ENCODE assay signal across 33 mouse cellular contexts in the genomic region with DNA sequence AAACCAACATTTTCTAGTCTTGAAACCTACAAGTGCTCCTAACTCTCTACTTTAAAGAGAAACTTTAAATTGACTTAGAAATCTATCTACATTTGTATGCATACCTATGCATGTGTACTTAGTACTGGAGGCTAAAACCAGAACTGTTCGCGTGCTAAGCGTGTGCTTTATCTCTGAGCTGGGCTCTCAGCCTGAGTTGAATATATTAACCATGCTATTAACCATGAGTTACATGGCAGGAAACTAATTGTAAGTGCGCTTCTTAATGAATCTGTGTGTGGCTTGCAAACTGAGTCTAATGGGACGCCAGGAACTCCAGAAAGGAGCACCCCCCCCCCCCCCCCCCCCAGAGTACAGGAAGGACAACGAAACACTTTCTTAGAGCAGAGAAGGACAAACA. TPM values are rescaled to one million over a fixed set of nuclear protein-coding genes. Genes with fewer than 3 reads are reported as not detected.
DNase-seq lines count a peak whose midpoint lies in the region; ATAC-seq and TF ChIP-seq lines count a peak whose summit lies in the region.
"Had no signal": no experiment of that assay in that cellular context is flagged by ENCODE, and none has a peak within 500 bp of the region (broad histone marks: within the 10 kb centered on the region; RNA-seq: fewer than 3 reads in every experiment).

No protein-coding gene starts in this region.

- peak; percentile 46 for DNase-seq in forebrain, embryonic 14.5 days (ENCODE audit: low spot score)
- no peak for DNase-seq in forebrain, postnatal 0 days
- peak; percentile 53 for DNase-seq in brain, embryonic 14.5 days (ENCODE audit: low read depth)
- no peak for DNase-seq in embryonic facial prominence, embryonic 14.5 days (ENCODE audit: low spot score)
- DNase-seq in cerebellum, postnatal 25 days = no peak
- DNase-seq: adrenal gland, adult 8-10 months; adrenal gland, postnatal 25 days; cerebellum, adult 18-20 months; cerebellum, adult 9-10 months; cerebellum, postnatal 14 days; gastrocnemius, adult 2 months; gastrocnemius, postnatal 14 days; heart, adult 11 months; heart, postnatal 10 days; heart, postnatal 4 days; kidney, adult 18-20 months; kidney, adult 9 months had no signal

- WGBS in forebrain, embryonic 14.5 days = 37% methylated on average over 5 of the region's 6 CpGs
- 38% methylated on average over 6 of the region's 6 CpGs for WGBS in forebrain, postnatal 0 days
- WGBS in embryonic facial prominence, embryonic 14.5 days = 75% methylated on average over 6 of the region's 6 CpGs
- 66% methylated on average over 6 of the region's 6 CpGs for WGBS in limb, embryonic 12.5 days

- H3K27ac ChIP-seq in forebrain, embryonic 14.5 days (ENCODE audit: low read depth, low read length) = no peak overlapping the region
- H3K27ac ChIP-seq in forebrain, postnatal 0 days (ENCODE audit: low read depth, low read length) = no peak overlapping the region
- H3K27ac ChIP-seq in embryonic facial prominence, embryonic 14.5 days (replicated peaks; ENCODE audit: low read depth, low read length) = peak overlapping the region; percentile 24; the same call in 1 of the 2 replicates
- peak overlapping the region; percentile 64; the same call in 1 of the 2 replicates for H3K27ac ChIP-seq in limb, embryonic 12.5 days
- H3K27ac ChIP-seq: gastrocnemius, adult 2 months; heart, embryonic 15.5 days; hindbrain, embryonic 14.5 days; hindbrain, postnatal 0 days had no signal

- peak; percentile 66 for ATAC-seq in forebrain, embryonic 14.5 days
- no peak for ATAC-seq in forebrain, postnatal 0 days
- no peak for ATAC-seq in embryonic facial prominence, embryonic 14.5 days (ENCODE audit: low read depth)
- no peak for ATAC-seq in limb, embryonic 12.5 days (ENCODE audit: insufficient number of reproducible peaks, insufficient read depth, low FRiP score, low TSS enrichment, low read depth)
- ATAC-seq: CD4-positive, CD25-positive, alpha-beta regulatory T cell, adult 4 months; hindbrain, postnatal 0 days; inflammation-experienced regulatory T-cells, adult 6 months; intestine, embryonic 16.5 days had no signal

- no peaks in the 10 kb centered on the region for H3K9me3 ChIP-seq in forebrain, embryonic 14.5 days (replicated peaks; ENCODE audit: control insufficient read depth, low read length)
- no peaks in the 10 kb centered on the region for H3K9me3 ChIP-seq in forebrain, postnatal 0 days (ENCODE audit: low read length)
- no peaks in the 10 kb centered on the region for H3K9me3 ChIP-seq in embryonic facial prominence, embryonic 14.5 days (ENCODE audit: control insufficient read depth, low read length)
- H3K9me3 ChIP-seq in limb, embryonic 12.5 days = no peaks in the 10 kb centered on the region
- H3K9me3 ChIP-seq: heart, embryonic 12.5 days; heart, embryonic 15.5 days had no signal

- no peak overlapping the region for H3K4me3 ChIP-seq in forebrain, embryonic 14.5 days (ENCODE audit: low read depth, low read length)
- no peak overlapping the region for H3K4me3 ChIP-seq in forebrain, postnatal 0 days (ENCODE audit: low read depth, low read length)
- H3K4me3 ChIP-seq in embryonic facial prominence, embryonic 14.5 days (ENCODE audit: low read depth, low read length) = no peak overlapping the region
- H3K4me3 ChIP-seq in limb, embryonic 12.5 days (replicated peaks) = no peak overlapping the region
- H3K4me3 ChIP-seq: erythroblast, embryonic 14.5 days; gastrocnemius, adult 2 months; heart, embryonic 12.5 days; heart, embryonic 15.5 days had no signal

- H3K4me2 ChIP-seq in forebrain, embryonic 14.5 days (ENCODE audit: low read length) = no peak overlapping the region
- H3K4me2 ChIP-seq in forebrain, postnatal 0 days (ENCODE audit: low read depth) = no peak overlapping the region
- no peak overlapping the region for H3K4me2 ChIP-seq in embryonic facial prominence, embryonic 14.5 days (ENCODE audit: low read depth, low read length)
- no peak overlapping the region for H3K4me2 ChIP-seq in limb, embryonic 12.5 days
- H3K4me2 ChIP-seq: heart, embryonic 12.5 days; heart, embryonic 15.5 days; hindbrain, embryonic 14.5 days had no signal

- TF ChIP-seq POLR2A in brain, embryonic 14.5 days (IDR thresholded peaks at IDR 0.05; ENCODE audit: borderline replicate concordance, extremely low read depth, insufficient read depth, insufficient read length, poor library complexity, severe bottlenecking) = no peak

- no peak for TF ChIP-seq CTCF in forebrain, postnatal 0 days (IDR thresholded peaks at IDR 0.05; ENCODE audit: low read depth)
- no peak for TF ChIP-seq CTCF in brain, embryonic 14.5 days (IDR thresholded peaks at IDR 0.05; ENCODE audit: borderline replicate concordance, extremely low read depth, insufficient read depth, insufficient read length)

- no peaks in the 10 kb centered on the region for H3K36me3 ChIP-seq in forebrain, embryonic 14.5 days (ENCODE audit: control insufficient read depth, insufficient read depth, low read length)
- H3K36me3 ChIP-seq in forebrain, postnatal 0 days (ENCODE audit: insufficient read depth) = no peaks in the 10 kb centered on the region
- H3K36me3 ChIP-seq in embryonic facial prominence, embryonic 14.5 days (ENCODE audit: control insufficient read depth, insufficient read depth, low read length) = peaks cover 8% of the 10 kb centered on the region; the same call in 1 of the 2 replicates
- H3K36me3 ChIP-seq in limb, embryonic 12.5 days = peaks cover 20% of the 10 kb centered on the region; the same call in 1 of the 2 replicates
- H3K36me3 ChIP-seq: heart, embryonic 12.5 days; heart, embryonic 15.5 days had no signal

- H3K27me3 ChIP-seq in forebrain, embryonic 14.5 days (replicated peaks; ENCODE audit: control insufficient read depth, insufficient read depth, low read length) = no peaks in the 10 kb centered on the region
- no peaks in the 10 kb centered on the region for H3K27me3 ChIP-seq in forebrain, postnatal 0 days (ENCODE audit: insufficient read depth, low read length)
- H3K27me3 ChIP-seq in embryonic facial prominence, embryonic 14.5 days (replicated peaks; ENCODE audit: control insufficient read depth, insufficient read depth, low read length) = no peaks in the 10 kb centered on the region
- H3K27me3 ChIP-seq in limb, embryonic 12.5 days = no peaks in the 10 kb centered on the region
- H3K27me3 ChIP-seq: heart, embryonic 12.5 days; heart, embryonic 15.5 days had no signal

- no peaks in the 10 kb centered on the region for H3K4me1 ChIP-seq in forebrain, embryonic 14.5 days (ENCODE audit: control insufficient read depth, insufficient read depth, low read length)
- H3K4me1 ChIP-seq in forebrain, postnatal 0 days (ENCODE audit: insufficient read depth) = no peaks in the 10 kb centered on the region
- peaks cover 49% of the 10 kb centered on the region for H3K4me1 ChIP-seq in embryonic facial prominence, embryonic 14.5 days (ENCODE audit: control insufficient read depth, insufficient read depth, low read length)
- H3K4me1 ChIP-seq in limb, embryonic 12.5 days (replicated peaks) = peaks cover 53% of the 10 kb centered on the region

- H3K9ac ChIP-seq in forebrain, embryonic 14.5 days (ENCODE audit: low read length) = no peak overlapping the region
- no peak overlapping the region for H3K9ac ChIP-seq in forebrain, postnatal 0 days
- no peak overlapping the region for H3K9ac ChIP-seq in embryonic facial prominence, embryonic 14.5 days (ENCODE audit: low read depth, low read length)
- H3K9ac ChIP-seq in limb, embryonic 12.5 days (replicated peaks) = no peak overlapping the region
- H3K9ac ChIP-seq: heart, embryonic 12.5 days; heart, embryonic 15.5 days; hindbrain, embryonic 14.5 days had no signal

RNA-seq across cellular contexts. Expression of a gene that starts 36.9 kb away (rescaled TPM):
- not detected in 2 replicates for polyA plus RNA-seq in forebrain, embryonic 14.5 days (2014; fragmentation: Nextera tagmentation; extraction: Ambion mirVana)
- total RNA-seq in forebrain, postnatal 0 days (2014; rRNA removed) = not detected in 2 replicates
- not detected in 2 replicates for polyA plus RNA-seq in forebrain, postnatal 0 days (2015; fragmentation: Nextera tagmentation; extraction: Ambion mirVana)
- polyA plus RNA-seq in brain, embryonic 14.5 days (2012; rRNA removed) = not detected in 2 replicates
- polyA plus RNA-seq in embryonic facial prominence, embryonic 14.5 days (2014; fragmentation: Nextera tagmentation; extraction: Ambion mirVana) = 0.08 and 0.13 TPM in 2 replicates
- polyA plus RNA-seq in limb, embryonic 12.5 days (2016; fragmentation: Nextera tagmentation; extraction: Ambion mirVana) = not detected in 2 replicates
- total RNA-seq: adrenal gland, adult 8-10 months; adrenal gland, postnatal 25 days; common myeloid progenitor, adult 5-6 weeks; gastrocnemius, adult 2 months; gastrocnemius, postnatal 14 days; gastrocnemius, postnatal 4 days; heart, adult 8-10 months; heart, postnatal 10 days; heart, postnatal 4 days; hindbrain, postnatal 0 days; MEL had no signal
- polyA plus RNA-seq: C2C12; CD4-positive, CD25-positive, alpha-beta regulatory T cell, adult 4 months; erythroblast, embryonic 14.5 days; frontal cortex, adult 2 months; heart, embryonic 12.5 days; heart, embryonic 15.5 days; hindbrain, embryonic 11.5 days; hindbrain, embryonic 14.5 days; hindbrain, postnatal 0 days; inflammation-experienced regulatory T-cells, adult 6 months; intestine, embryonic 16.5 days had no signal

Comparison
In these comparisons a context has a peak if more than half of its experiments do, and no peak if none do; other contexts are left out.
1. DNase-seq: peak in forebrain, embryonic 14.5 days (single experiment) and brain, embryonic 14.5 days (single experiment); none in forebrain, postnatal 0 days (single experiment), embryonic facial prominence, embryonic 14.5 days (single experiment) and cerebellum, postnatal 25 days (0 of 2).
2. H3K27ac ChIP-seq: peak in embryonic facial prominence, embryonic 14.5 days (single experiment) and limb, embryonic 12.5 days (single experiment); none in forebrain, embryonic 14.5 days (single experiment) and forebrain, postnatal 0 days (single experiment).